Mouse (Mus musculus) neural tube, embryonic 13.5 days (tissue): ENCODE results near the gene Ncam2. TPM values are rescaled to one million over a fixed set of nuclear protein-coding genes. Genes with fewer than 3 reads are reported as not detected.

Experiments used
- ATAC-seq: fragments of 200-750 bp; cut with Nextera tagmentation; 2 replicates; pipeline ENCODE4 v1.8.0; 2017; ENCODE audit warnings: low read depth, mild to moderate bottlenecking, moderate TSS enrichment, moderate library complexity
- H3K27ac ChIP-seq: fragments of 300-500 bp; sonication (generic); replicated peaks from 2 replicates; pipeline ENCODE4 v1.5.1; 2015; ENCODE audit warnings: moderate library complexity, mild to moderate bottlenecking, inconsistent platforms
- H3K27me3 ChIP-seq: fragments of 300-500 bp; sonication (generic); 2 replicates; pipeline ENCODE4 v1.6.1; 2015; ENCODE audit warnings: mild to moderate bottlenecking, inconsistent platforms
- H3K36me3 ChIP-seq: fragments of 300-500 bp; sonication (generic); 2 replicates; pipeline ENCODE4 v1.6.1; 2015; ENCODE audit warnings: mild to moderate bottlenecking, inconsistent platforms
- H3K4me1 ChIP-seq: fragments of 300-500 bp; sonication (generic); replicated peaks from 2 replicates; pipeline ENCODE4 v1.6.1; 2015; ENCODE audit warnings: inconsistent platforms
- H3K4me2 ChIP-seq: fragments of 300-500 bp; sonication (generic); 2 replicates; pipeline ENCODE4 v1.6.1; 2015; ENCODE audit warnings: inconsistent platforms, mild to moderate bottlenecking, moderate library complexity
- H3K4me3 ChIP-seq: fragments of 300-500 bp; sonication (generic); 2 replicates; pipeline ENCODE4 v1.5.1; 2015; ENCODE audit warnings: mild to moderate bottlenecking, inconsistent platforms
- H3K9ac ChIP-seq: fragments of 300-500 bp; sonication (generic); 2 replicates; pipeline ENCODE4 v1.6.1; 2015; ENCODE audit warnings: moderate library complexity, mild to moderate bottlenecking, inconsistent platforms
- H3K9me3 ChIP-seq: fragments of 300-500 bp; sonication (generic); 2 replicates; pipeline ENCODE4 v1.6.1; 2016; ENCODE audit warnings: inconsistent platforms
- WGBS: fragments of 180-500 bp; shearing (Covaris S2); methylation state at CpG from one replicate; pipeline ENCODE4 v1.1.7; 2015; 5-methylcytosine and 5-hydroxymethylcytosine counted together
- polyA plus RNA-seq: library from polyadenylated mRNA; unstranded; fragments of >200 nt; fragmentation: Nextera tagmentation; extraction: Ambion mirVana; gene quantifications from 2 replicates; pipeline ENCODE4 v1.2.1, GENCODE M21; 2015

Gene Ncam2
- 21.1 and 23.1 TPM in 2 replicates for polyA plus RNA-seq

- Histone ChIP-seq H3K4me1 (peaks cover 16% of the 10 kb centered on the region), H3K36me3 (no peaks in the 10 kb centered on the region), H3K9me3 (no peaks in the 10 kb centered on the region), H3K27ac (peak within 1 kb of the TSS; percentile 89), H3K9ac (peak within 1 kb of the TSS; percentile 78), H3K4me2 (peak within 1 kb of the TSS; percentile 71), H3K4me3 (peak within 1 kb of the TSS; percentile 66), H3K27me3 (no peaks in the 10 kb centered on the region)
- under 1% methylated on average over 70 of the region's 70 CpGs for WGBS
- ATAC-seq = peak; percentile 80
Observed at GRCm38 (mm10) chr16:81200201-81201071, at the start of gene Ncam2. Gene Ncam2, plus strand, starts transcription at chr16:81200697.

- WGBS = 82% methylated on average over 2 of the region's 2 CpGs
- no peak overlapping the region for H3K9ac ChIP-seq
- no peaks in the 10 kb centered on the region for H3K4me1 ChIP-seq
- no peak overlapping the region for H3K27ac ChIP-seq
- no peaks in the 10 kb centered on the region for H3K9me3 ChIP-seq
- H3K27me3 ChIP-seq = no peaks in the 10 kb centered on the region
- ATAC-seq = no peak
- H3K4me3 ChIP-seq = no peak overlapping the region
- H3K4me2 ChIP-seq = no peak overlapping the region
- H3K36me3 ChIP-seq = no peaks in the 10 kb centered on the region
Observed at GRCm38 (mm10) chr16:81170828-81171227, 29.7 kb upstream of the Ncam2 start.

GRCm38 (mm10) chr16:81175302-81175943 lies 25.1 kb upstream of the Ncam2 start:
- no peaks in the 10 kb centered on the region for H3K4me1 ChIP-seq
- no peaks in the 10 kb centered on the region for H3K27me3 ChIP-seq
- no peak overlapping the region for H3K4me2 ChIP-seq
- H3K9me3 ChIP-seq = no peaks in the 10 kb centered on the region
- H3K36me3 ChIP-seq = no peaks in the 10 kb centered on the region
- H3K27ac ChIP-seq = no peak overlapping the region
- ATAC-seq = peak; percentile 72
- H3K9ac ChIP-seq = no peak overlapping the region
- 56% methylated on average over 8 of the region's 8 CpGs for WGBS
- H3K4me3 ChIP-seq = no peak overlapping the region

- ATAC-seq = no peak
- Histone ChIP-seq H3K4me1 (no peaks in the 10 kb centered on the region), H3K9ac (no peak overlapping the region), H3K27me3 (no peaks in the 10 kb centered on the region), H3K27ac (no peak overlapping the region), H3K4me2 (no peak overlapping the region), H3K9me3 (no peaks in the 10 kb centered on the region), H3K36me3 (no peaks in the 10 kb centered on the region), H3K4me3 (no peak overlapping the region)
- WGBS = 93% methylated on average over 5 of the region's 5 CpGs
Observed at GRCm38 (mm10) chr16:81179801-81180200, 20.7 kb upstream of the Ncam2 start.

- no peak overlapping the region for H3K4me3 ChIP-seq
- 63% methylated on average over 16 of the region's 16 CpGs for WGBS
- H3K36me3 ChIP-seq = no peaks in the 10 kb centered on the region
- no peaks in the 10 kb centered on the region for H3K27me3 ChIP-seq
- no peak overlapping the region for H3K9ac ChIP-seq
- peak overlapping the region; percentile 11 for H3K4me2 ChIP-seq
- peak; percentile 72 for ATAC-seq
- no peaks in the 10 kb centered on the region for H3K9me3 ChIP-seq
- H3K27ac ChIP-seq = peak overlapping the region; percentile 34; the same call in 1 of the 2 replicates
- H3K4me1 ChIP-seq = no peaks in the 10 kb centered on the region; the same call in 1 of the 2 replicates
Observed at GRCm38 (mm10) chr16:81187579-81188179, 12.8 kb upstream of the Ncam2 start.

GRCm38 (mm10) chr16:81191621-81192020 lies 8.9 kb upstream of the Ncam2 start:
- no peak overlapping the region for H3K4me2 ChIP-seq
- no peak for ATAC-seq
- H3K27ac ChIP-seq = no peak overlapping the region
- no peak overlapping the region for H3K4me3 ChIP-seq
- H3K27me3 ChIP-seq = no peaks in the 10 kb centered on the region
- H3K4me1 ChIP-seq = no peaks in the 10 kb centered on the region; the same call in 1 of the 2 replicates
- no peak overlapping the region for H3K9ac ChIP-seq
- no peaks in the 10 kb centered on the region for H3K36me3 ChIP-seq
- 92% methylated on average over 2 of the region's 2 CpGs for WGBS
- no peaks in the 10 kb centered on the region for H3K9me3 ChIP-seq

GRCm38 (mm10) chr16:81192607-81193006 lies 7.9 kb upstream of the Ncam2 start:
- no peak overlapping the region for H3K9ac ChIP-seq
- H3K4me1 ChIP-seq = no peaks in the 10 kb centered on the region; the same call in 1 of the 2 replicates
- no peak for ATAC-seq
- WGBS = 78% methylated on average over 4 of the region's 4 CpGs
- no peaks in the 10 kb centered on the region for H3K27me3 ChIP-seq
- no peak overlapping the region for H3K4me3 ChIP-seq
- H3K9me3 ChIP-seq = no peaks in the 10 kb centered on the region
- H3K27ac ChIP-seq = no peak overlapping the region
- no peaks in the 10 kb centered on the region for H3K36me3 ChIP-seq
- H3K4me2 ChIP-seq = no peak overlapping the region

GRCm38 (mm10) chr16:81199467-81199866 lies 1.0 kb upstream of the Ncam2 start:
- H3K4me1 ChIP-seq = peaks cover 12% of the 10 kb centered on the region
- no peak overlapping the region for H3K9ac ChIP-seq
- H3K9me3 ChIP-seq = no peaks in the 10 kb centered on the region
- H3K27me3 ChIP-seq = no peaks in the 10 kb centered on the region
- H3K4me3 ChIP-seq = no peak overlapping the region
- H3K27ac ChIP-seq = no peak overlapping the region
- ATAC-seq = no peak
- no peaks in the 10 kb centered on the region for H3K36me3 ChIP-seq
- 92% methylated on average over 5 of the region's 5 CpGs for WGBS
- H3K4me2 ChIP-seq = no peak overlapping the region

GRCm38 (mm10) chr16:81201471-81201870 lies 974 bp downstream of the Ncam2 start:
- Histone ChIP-seq H3K4me3 (peak overlapping the region; percentile 66), H3K27me3 (no peaks in the 10 kb centered on the region), H3K4me1 (peaks cover 16% of the 10 kb centered on the region), H3K27ac (peak overlapping the region; percentile 89), H3K4me2 (peak overlapping the region; percentile 71), H3K9me3 (no peaks in the 10 kb centered on the region), H3K9ac (peak overlapping the region; percentile 78), H3K36me3 (no peaks in the 10 kb centered on the region)
- no peak for ATAC-seq
- WGBS = 26% methylated on average over 5 of the region's 5 CpGs

GRCm38 (mm10) chr16:81201992-81202391 lies 1.5 kb downstream of the Ncam2 start:
- H3K36me3 ChIP-seq = no peaks in the 10 kb centered on the region
- peaks cover 16% of the 10 kb centered on the region for H3K4me1 ChIP-seq
- H3K9ac ChIP-seq = peak overlapping the region; percentile 78
- no peaks in the 10 kb centered on the region for H3K9me3 ChIP-seq
- WGBS = 9% methylated on average over 4 of the region's 4 CpGs
- ATAC-seq = peak; percentile 58; the same call in 1 of the 2 replicates
- H3K27ac ChIP-seq = peak overlapping the region; percentile 89
- peak overlapping the region; percentile 66 for H3K4me3 ChIP-seq
- H3K4me2 ChIP-seq = peak overlapping the region; percentile 71
- H3K27me3 ChIP-seq = no peaks in the 10 kb centered on the region

- Histone ChIP-seq H3K9me3 (no peaks in the 10 kb centered on the region), H3K4me2 (peak overlapping the region; percentile 71), H3K9ac (peak overlapping the region; percentile 78), H3K27ac (peak overlapping the region; percentile 86), H3K4me3 (peak overlapping the region; percentile 66), H3K36me3 (no peaks in the 10 kb centered on the region), H3K4me1 (peaks cover 16% of the 10 kb centered on the region), H3K27me3 (no peaks in the 10 kb centered on the region)
- WGBS = 39% methylated on average over 8 of the region's 8 CpGs
- peak; percentile 34; the same call in 1 of the 2 replicates for ATAC-seq
Observed at GRCm38 (mm10) chr16:81202721-81203161, 2.2 kb downstream of the Ncam2 start.
